Mouse (Mus musculus): Measurements from ENCODE around the gene Mtg1.

The Mtg1 gene

DNA sequence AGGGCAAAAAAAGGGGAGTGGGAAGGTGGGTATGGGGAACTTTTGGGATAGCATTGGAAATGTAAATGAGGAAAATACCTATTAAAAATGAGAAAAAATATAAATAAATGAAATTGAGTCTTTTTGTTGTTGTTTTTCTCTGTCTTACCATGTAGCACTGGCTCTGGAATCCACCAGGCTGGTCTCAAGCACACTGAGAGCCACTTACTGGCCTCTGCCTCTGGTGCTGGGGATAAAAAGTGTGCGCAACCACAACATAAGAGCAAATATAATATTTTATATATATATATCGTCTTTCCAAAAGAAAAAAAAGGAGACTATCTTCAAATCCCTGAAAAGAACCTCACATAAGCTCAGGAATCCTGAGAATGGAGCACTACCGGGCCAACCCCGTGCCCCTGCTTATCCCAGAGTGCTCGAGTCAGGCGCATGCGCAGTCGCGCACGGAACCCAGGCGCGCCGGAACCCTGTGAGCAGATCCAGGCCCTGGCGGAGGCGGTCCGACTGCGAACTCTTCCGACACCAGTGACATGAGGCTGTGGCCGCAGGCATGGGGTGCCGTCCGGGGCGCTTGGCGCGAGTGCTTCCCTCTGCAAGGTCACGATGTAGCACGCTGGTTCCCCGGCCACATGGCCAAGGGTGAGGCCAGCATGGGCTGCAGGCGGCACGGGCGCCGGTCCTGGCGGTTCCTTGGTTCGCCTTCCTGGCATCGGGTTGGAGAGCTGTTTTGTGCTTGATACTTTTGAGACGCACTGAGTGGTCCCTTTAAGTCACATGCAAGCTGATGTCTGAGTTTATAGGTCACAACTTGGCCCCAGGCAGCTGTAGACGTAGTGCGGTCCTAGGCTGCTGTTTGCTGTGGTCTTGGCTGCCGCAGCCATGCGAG, at the start of gene Mtg1:
Mtg1 (plus strand) TSS at position 430 of the 886 bp plus-strand sequence.
- peak; percentile 90 for DNase-seq (ENCODE audit: low spot score)

DNA sequence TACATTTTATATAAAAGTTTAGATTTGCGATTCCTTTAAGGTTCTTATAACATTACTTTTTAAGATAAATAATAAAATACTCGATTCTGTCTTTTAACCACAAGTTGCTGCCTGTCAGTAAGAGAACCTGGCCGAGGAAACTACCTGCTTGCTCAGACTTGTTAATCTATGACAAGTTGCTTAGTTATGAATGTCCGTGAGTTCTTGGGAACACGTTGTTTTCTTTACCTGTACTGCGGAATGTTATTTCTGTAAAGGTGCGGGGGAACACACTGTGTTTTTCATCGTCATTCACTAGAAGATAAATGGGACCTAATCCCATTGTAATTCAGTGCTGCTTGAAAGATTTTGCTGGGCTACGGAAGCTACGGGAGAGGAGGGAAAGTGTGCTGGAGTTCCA, 46.8 kb upstream of the Mtg1 start:
- DNase-seq (ENCODE audit: low spot score), result no peak

DNA sequence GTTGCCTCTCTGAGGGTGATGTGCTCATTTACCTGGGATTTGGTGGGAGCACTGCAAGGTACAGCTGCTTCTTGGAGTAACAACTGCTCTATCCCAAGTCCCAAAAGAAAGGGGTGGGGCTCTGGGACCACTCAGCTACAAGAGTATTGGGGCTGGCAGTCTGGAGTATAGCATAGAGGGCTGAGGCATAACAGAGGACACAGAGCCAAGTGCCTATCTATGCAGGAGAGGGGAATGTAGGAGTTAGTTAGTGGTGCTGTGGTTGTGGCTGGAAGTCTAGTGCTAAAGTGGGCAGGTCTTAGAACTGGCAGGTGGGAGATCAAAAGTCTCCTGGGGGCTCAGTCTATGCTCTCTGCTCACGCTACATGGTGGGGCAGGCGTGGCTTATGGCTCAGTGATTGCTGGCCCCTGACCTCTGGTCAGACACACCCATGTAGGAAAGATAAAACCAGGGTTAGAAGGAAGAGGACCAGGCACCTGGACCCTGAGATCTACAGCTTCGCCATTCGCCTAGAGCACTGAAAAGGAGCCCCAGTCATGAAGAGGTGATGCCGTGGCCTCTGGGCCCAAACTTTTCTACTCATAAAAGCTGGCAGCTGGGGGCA, 44.3 kb upstream of the Mtg1 start, which contains the start of gene Prap1:
Prap1 (plus strand) TSS at position 472 of the 605 bp plus-strand sequence.
- DNase-seq (ENCODE audit: low spot score), result no peak

DNA sequence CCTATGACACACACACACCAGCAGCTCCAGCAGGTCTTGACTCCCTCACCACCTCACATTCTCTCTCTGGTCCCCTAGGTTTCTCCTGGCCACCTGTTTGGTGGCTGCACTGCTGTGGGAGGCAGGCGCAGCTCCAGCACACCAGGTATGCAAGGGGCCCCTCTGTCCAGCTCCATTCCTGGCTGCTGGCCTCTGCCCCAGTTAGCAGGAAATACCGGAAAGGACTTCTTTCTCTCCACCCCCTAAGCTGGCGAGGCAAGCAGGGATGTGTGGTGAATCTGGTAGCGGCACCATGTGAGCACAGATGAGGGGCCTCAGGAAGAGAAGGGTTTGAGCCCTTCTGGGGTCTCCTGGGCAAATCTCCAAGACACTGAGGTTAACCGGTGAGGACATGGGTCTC, 42.4 kb upstream of the Mtg1 start:
- DNase-seq (ENCODE audit: low spot score), result no peak

DNA sequence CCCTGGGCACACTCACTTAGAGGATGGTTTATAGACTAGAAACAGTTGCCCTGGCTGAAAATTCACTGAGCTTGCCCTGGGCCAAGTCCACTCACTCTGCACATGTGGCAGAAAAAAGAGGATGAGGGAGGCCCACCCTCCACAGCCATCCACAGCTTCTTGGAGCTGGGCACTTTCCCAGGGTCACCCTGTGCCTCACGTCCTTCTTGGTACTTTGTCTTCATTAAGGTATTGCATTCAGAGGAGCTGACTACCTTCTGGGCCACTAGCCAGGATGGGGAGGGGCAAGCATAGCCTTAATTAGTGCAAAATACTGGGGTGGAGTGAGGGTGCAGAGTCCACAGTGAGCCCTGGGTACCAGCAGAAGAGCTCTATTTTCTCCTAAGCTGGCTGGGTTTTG, 41.8 kb upstream of the Mtg1 start:
- no peak for DNase-seq (ENCODE audit: low spot score)

DNA sequence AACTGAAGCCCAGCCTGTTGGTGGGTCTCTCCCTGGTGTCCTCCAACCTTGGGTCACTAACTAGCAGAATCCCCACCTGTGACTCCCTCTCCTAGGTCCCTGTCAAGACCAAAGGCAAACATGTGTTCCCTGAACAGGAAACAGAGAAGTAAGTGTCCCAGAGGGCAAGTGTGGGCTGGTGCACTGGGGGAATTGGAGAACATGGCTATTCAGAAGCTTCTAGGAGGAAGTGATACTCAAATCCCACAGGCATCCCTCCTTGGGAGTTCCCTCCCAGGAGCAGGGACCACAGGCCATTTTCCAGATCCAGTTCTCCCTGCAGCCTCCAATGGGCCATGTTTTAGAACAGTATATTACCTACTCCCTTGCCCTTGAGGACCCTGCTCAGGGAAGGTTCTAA, 41.3 kb upstream of the Mtg1 start:
- no peak for DNase-seq (ENCODE audit: low spot score)

DNA sequence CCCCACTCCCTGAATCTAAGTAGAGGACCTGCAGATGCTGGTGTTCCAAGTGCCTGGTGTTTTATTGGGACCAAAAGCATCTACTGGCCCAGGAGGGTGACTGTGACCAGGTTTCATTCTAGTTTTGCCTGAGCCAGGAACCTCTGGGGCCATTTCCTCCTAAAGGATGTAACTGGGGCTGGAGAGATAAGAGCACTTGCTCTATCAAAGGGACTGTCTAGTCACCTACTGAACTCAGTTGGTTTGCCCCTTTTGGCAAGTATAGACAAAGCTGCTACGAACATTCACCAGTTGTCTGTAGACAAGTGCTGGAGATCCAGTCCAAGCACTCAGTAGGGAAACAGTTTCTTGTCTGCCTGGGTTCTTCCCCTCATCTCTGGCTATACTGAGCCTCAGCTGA, 38.9 kb upstream of the Mtg1 start:
- DNase-seq (ENCODE audit: low spot score), result no peak

DNA sequence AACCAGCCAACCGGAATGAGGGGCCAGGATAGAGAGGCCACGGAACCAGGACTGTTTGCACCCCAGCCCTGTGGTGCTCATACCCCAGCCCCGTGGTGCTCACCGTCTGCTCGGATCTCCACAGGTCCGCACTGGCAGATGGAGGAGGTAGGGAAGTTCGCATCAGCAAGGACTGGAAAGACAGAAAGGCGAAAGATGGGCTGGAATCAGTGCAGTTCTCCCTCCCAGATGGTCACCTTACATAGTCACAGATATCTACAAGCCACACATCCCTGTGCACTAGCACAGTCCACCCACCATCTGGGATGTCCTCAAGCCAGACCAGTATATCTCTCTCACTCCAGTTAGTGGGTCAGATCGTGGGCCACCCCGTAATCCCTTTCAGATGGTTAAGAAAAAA, 35.9 kb upstream of the Mtg1 start:
- DNase-seq (ENCODE audit: low spot score), result no peak

DNA sequence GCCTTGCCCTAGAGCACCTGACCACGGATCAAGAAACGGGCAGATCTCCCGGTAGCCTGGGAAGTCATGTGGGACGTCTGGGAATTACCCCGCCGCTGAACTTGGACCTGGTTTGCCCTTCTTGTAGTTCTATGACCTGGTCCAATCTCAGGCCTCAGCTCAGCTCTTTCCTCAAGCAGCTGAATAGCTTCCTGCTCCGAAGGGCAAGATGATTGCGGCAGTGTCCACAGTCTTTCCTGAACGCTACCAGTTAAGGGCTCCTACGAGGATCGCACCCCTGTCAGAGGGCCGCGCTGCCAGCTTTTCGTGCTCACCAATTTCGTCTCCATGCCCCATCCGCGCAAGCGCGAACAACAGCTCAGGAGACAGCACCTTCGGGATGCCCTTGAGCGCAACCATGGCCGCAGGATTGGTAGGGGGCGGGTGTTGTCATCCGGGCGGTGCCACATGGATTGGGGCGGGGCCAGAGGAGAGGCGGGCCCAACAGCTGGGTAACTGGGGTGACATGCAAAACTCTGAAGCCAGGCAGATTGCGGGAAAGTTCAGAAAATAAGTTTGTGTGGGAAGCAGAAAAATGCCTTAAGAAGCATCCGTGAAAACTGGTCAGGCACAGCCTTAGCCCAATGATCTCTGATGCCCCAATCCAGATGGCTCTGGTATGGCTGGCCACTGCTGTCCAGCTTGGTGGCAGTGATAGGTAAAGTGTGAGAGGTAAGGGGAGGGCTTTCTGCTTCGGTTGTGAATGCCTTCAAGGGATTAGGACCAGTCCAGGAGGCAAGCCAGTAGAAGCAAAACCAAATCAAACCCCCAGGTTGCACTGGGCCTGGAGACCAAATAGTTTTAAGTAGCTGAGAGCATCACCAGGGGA, 35.1 kb upstream of the Mtg1 start, which contains the start of gene Fuom:
Fuom (minus strand) TSS at position 449 of the 868 bp plus-strand sequence.
- DNase-seq (ENCODE audit: low spot score), result peak; percentile 50

DNA sequence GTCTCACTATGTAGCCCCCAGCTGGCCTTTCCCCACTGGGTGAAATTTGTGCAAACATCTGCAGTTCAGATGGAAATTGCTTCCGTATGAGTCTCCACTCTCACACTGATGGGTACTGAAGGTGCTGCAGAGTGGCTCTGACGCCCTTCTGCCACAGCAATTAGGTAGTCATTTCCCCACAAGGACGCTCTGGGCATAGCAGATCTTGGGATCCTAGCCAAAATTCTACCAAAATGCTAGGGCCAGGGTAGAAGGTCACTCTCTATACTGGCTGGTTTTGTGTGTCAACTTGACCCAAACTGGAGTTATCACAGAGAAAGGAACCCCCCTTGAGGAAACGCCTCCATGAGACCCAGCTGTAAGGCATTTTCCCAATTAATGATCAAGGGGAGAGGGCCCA, 33.4 kb upstream of the Mtg1 start:
- no peak for DNase-seq (ENCODE audit: low spot score)

DNA sequence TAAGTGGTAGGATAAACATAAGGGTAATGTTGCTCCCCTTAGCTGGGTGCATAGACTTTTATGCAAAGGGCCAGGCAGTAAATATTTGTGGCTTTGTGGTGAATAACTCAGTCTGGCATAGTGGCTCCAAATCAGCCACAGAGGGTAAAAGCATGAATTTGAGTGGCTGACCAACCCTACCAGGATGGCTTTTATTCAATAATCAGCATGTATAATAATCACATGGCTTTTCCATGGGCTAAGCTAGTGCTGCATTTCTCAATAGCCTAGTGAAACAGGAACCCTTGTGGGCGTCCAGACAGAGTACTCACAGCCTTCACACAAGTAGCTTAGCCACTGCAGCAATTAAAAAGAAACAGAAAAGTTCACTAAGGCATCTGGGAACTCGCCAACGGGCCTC, 25.4 kb upstream of the Mtg1 start:
- no peak for DNase-seq (ENCODE audit: low spot score)

DNA sequence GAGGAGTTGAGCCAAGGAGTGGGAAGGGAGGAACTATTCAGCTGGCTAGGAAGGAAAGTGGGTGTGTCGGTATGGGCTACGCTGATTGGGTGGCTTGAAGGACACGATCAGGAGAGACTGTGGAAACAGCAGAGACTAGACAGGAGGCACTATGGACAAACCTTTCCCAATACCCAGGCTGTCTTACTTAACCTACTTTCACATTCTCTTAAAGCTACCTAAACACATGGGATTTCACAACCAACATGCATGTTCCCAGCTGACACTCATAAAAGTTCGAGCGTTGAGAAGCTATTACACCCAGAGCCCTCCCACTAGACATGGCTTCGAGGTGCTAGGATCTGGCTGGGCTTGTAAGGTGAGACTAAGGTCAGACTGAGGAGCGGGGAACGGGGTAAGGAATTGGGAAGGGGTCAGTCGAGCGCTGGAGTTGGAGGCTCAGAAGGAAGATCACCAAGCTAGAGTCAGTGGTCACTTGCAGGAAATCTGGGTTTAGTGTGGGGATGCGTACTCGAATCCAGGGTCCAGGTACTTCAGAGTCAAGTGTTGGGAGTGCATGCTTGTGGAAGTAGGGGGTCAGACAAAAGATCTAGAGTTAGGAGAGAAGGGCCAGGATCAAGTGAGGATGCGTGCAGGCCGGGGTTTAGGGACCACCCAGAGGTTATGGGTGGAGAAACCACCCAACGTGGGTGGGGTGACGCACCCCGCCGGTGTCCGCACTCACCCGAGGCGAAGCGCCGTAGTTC, 21.6 kb upstream of the Mtg1 start, which contains the start of gene Paox:
Paox (plus strand) TSS at position 217 of the 746 bp plus-strand sequence.
- DNase-seq (ENCODE audit: low spot score), result peak; percentile 2

DNA sequence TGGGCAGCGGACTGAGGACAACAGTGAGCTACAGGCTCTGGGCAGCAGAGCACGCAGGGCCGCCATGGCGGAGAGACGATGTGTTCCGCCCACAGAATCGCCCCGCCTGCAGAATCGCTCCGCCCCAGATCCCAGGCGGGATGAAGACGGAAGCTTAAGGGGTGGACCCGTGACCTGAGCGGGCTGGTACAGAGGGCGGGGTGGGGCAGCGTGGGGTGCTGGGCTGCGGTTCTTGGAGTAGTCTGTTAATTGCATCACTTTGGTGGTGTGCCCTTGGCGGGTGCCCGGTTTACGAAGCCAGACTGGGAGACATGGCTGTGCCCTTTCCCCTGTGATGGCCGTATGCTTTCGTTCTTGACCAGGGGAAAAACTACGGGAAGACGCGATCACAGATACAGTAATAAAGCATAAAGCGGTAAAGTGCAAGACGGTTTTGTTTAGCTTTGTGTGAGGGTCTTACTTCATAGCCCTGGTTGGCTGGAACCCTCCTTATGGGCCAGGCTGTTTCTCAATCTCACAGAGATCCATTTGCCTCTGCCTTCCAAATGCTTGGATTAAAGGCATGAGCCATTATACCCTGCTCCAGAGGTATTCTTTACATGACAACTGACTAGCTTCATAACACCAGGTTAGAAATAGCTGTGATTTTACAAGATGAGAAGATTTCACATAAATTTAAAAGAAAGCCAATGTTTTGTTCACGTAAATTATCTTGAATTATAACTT, 20.9 kb upstream of the Mtg1 start, which contains the start of gene Echs1:
Echs1 (minus strand) TSS at position 148 of the 726 bp plus-strand sequence.
- peak; percentile 82 for DNase-seq (ENCODE audit: low spot score)

DNA sequence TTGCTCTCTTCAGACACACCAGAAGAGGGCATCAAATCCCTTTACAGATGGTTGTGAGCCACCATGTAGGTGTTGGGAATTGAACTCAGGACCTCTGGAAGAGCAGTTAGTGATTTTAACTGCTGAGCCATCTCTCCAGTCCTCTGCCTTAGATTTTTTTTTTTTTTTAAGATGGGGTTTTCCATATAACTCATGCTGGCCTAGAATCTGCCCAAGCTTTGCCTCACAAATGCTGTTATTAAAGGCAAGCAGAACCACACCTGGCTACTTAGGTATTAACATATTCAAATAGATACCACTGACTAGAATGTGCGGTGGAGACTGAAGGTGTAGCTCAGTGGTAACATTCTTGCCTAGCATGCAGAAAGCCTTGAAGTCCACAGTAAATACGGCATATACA, 16.9 kb upstream of the Mtg1 start:
- no peak for DNase-seq (ENCODE audit: low spot score)

DNA sequence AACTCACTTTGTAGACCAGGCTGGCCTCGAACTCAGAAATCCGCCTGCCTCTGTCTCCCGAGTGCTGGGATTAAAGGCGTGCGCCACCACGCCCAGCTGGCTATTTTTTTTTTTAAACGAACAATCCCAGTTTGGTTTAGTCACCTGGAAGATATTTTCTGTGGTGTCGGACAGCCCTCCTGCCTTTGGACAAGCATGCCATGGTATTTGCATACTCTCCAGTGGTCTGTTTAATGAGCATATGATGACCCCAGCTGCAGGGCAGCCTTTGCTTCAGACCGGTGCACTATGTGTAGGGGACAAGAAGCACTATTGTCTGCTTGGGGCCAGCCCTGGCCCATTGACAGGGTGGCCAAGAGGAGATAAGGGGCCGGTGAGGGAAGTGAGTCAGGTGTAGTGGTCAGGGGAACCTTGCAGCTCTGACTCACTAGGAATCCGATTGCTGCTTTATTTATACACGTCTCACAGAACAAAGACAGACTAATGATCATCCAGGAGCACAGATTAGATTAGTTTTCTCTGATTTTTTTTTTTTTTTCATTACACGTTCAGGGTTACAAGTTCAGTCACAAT, 15.9 kb upstream of the Mtg1 start:
- DNase-seq (ENCODE audit: low spot score), result no peak

DNA sequence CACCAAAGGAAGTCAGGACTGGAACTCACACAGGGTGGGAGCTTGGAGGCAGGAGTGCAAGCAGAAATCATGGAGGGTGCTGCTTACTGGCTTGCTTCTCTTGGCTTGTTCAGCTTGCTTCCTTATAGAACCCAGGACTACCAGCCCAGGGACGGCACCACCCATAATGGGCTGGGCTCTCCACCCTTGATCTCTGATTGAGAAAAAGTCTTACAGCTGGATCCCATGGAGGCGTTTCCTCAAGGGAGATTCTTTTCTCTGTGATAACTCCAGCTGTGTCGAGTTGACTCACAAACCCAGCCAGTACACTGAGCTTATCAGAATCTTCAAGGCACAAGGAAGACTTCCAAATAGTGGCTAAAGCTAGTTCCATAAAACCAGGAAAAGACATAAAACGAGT, 14.6 kb upstream of the Mtg1 start:
- DNase-seq (ENCODE audit: low spot score), result no peak

DNA sequence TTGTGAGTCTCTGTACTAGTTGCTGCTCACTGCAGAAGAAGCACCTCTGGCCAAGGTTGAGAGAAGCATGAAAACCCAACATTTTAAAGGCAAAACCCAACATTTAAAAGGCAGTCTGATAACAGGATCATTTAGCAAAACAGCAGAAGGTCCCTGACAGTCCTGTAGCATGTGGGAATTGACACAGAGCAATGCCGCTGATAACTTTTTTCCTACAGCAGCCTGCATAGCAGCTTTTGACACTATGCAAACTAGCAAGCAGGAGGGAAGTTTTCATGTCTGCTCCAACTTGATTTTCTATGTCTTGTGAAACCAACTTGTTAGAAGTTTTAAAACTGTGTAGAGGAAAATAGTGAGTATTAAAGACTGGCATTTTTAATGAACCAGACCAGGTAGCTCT, 13.0 kb upstream of the Mtg1 start:
- DNase-seq (ENCODE audit: low spot score), result no peak

DNA sequence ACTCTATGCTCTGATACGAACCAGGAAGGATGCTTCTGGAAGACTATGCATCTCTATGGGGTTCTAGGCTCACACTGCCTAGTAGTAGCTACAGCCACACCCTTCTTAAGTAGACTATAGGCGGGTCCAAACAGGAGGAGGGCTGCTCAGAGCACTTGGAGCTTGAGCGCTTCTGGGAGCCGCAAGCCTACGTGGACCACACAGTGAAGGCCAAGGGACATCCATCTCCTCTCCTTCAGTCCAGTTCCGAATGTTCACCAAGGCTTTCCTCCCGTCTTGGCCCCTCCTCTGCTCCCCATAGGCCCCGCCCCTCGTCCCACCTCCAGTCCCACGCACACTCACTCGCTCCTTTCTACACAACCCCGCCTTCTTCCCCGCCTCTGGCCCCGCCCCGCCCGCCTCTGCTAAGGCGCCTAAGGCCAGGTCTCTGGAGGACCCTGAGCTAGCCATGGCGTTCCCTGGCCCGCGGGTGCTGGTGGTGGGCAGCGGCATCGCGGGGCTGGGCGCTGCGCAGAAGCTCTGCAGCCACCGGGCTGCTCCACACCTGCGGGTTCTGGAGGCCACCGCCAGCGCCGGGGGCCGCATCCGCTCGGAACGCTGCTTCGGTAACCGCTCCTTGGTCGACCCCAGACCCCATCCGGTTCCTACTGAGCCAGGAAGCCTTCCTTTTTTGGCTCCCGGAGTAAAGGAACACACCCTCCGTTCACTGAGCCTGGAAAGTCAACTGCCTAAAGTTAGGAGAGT, 11.9 kb upstream of the Mtg1 start:
- peak; percentile 83 for DNase-seq (ENCODE audit: low spot score)

DNA sequence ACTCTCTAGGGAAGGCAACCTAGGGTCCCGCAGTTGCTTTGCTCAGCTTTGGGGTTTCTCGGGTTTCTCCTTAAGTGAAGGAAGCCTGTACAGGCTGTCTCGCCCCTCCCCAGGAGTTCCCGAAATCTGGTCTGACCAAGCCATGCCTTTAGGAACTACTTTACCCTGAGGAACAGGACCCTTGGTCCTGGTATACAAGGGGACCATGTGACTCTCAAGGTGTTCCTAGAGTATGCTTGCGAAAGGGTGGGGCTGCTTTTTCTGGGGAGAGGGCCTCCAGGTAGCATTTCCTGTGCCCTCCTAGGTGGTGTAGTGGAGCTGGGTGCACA, 11.4 kb upstream of the Mtg1 start:
- DNase-seq (ENCODE audit: low spot score), result no peak

DNA sequence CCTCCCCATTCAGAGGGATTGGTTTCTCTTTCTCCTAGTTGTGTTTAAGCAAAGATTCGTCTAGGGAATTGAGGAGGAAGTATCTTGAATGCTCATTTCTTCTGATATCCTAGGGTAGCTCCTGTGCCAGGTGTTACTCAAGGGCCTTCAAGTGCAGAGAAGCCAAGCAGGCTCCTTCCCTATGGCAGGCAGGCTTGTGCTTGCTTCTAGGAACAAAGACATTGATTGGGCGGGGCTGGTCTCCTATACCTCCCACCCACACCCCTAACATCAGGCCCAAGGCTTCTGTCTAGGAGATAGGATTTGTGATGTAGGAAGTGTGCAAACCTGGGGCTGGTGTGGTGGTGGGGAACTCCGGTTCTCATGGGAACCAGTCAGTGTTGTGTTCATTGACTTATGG, 10.4 kb upstream of the Mtg1 start:
- DNase-seq (ENCODE audit: low spot score), result no peak
